Mouse (Mus musculus) myocyte (in vitro differentiated cells): ENCODE data around the gene Nwd2.

Source experiments
- POLR2A ChIP-seq: IDR thresholded peaks from one replicate; pipeline ENCODE4 v1.6.1; 2011; ENCODE audit warnings: low read depth, mild to moderate bottlenecking, control low read depth, moderate library complexity; ENCODE audit not compliant: insufficient read length
- REST ChIP-seq: IDR thresholded peaks from one replicate; pipeline ENCODE4 v1.6.1; 2011; ENCODE audit warnings: mild to moderate bottlenecking, control low read depth, moderate library complexity; ENCODE audit not compliant: insufficient read depth, insufficient read length

DNA sequence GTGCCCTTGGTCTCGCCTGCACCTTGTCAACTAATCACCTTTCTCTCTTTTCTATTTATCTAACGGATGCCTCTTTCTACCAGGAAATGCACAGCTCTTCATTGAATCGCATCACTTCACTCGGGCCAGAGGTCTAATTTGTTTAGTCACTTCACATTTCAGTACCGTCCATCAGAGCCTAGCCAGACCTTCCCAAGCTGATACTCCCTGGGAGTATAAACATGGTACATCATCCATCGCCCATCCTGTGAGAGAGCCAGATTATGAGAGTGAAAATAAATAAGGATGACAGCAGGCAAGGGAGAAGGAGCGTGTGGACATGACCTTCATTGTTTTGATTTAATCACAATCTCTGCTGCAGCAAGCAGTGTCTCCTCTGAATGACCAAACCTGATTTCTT, 86.6 kb downstream of the Nwd2 start:
- TF ChIP-seq REST (no peak), POLR2A (no peak)
